Mouse (Mus musculus): ENCODE measurements around the gene Grid2. TPM values are rescaled to one million over a fixed set of nuclear protein-coding genes. Genes with fewer than 3 reads are reported as not detected.
"Not testable (repeated sequence)": the region's sequence is repeated elsewhere in the genome, so short reads cannot be mapped to it uniquely, and the experiment has no call there.

The Grid2 gene
- polyA plus RNA-seq, 1 experiment = 0.05 TPM

DNA sequence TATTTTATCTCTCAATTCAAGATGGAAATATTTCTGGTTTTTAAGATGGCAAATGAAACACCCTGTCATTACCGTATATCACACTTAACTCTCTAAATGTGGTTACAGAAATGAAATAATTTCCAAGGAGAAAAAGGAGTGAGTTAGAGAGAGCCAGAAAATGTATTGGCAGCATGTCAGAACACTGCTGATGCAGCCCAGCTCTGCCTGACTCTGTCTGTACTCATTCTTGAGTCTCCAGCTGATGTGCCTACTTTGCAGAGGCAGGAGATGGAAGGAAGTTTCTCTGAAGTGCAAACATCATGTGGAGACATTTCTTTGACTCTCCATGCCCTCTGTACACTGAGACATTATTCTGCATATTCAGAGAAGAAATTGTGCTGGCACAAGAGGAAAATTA, 226.5 kb downstream of the Grid2 start:
- H3K4me3 ChIP-seq (ENCODE audit: low read depth, low read length) = no peak overlapping the region
- H3K36me3 ChIP-seq (ENCODE audit: control insufficient read depth, insufficient read depth, low read length) = no peaks in the 10 kb centered on the region
- no peaks in the 10 kb centered on the region for H3K4me1 ChIP-seq (ENCODE audit: control insufficient read depth, insufficient read depth, insufficient read length, low read length)
- no peak overlapping the region for H3K27ac ChIP-seq (ENCODE audit: insufficient read depth, low read depth, low read length)
- TF ChIP-seq CTCF (IDR thresholded peaks at IDR 0.05; ENCODE audit: extremely low read depth, insufficient read length, insufficient replicate concordance, low read depth, low read length) (no peak), POLR2A (IDR thresholded peaks at IDR 0.05; ENCODE audit: low read depth, low read length) (no peak)
- 79% methylated on average over 1 of the region's 1 CpGs for WGBS
- no peaks in the 10 kb centered on the region for H3K27me3 ChIP-seq (ENCODE audit: control insufficient read depth, insufficient read depth, low read length)

DNA sequence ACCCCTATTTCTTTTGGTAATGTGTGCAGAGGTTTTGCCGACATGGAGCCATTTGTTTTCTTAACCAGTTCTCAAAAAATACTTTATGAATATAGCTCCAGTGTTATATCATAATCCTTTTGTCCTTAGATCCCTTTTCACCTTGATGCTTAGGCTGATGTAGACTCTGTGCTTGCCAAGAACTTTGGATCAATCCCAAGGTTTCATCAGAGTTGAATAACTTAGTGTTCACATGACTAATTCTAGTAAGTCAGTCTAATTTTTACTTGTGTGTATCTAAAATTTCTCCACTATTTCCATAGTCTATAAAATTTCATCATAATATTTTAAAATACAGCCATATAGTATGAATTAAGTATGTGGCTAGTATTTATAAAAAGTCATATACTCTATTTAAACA, 259.3 kb downstream of the Grid2 start:
- H3K27me3 ChIP-seq (ENCODE audit: control insufficient read depth, insufficient read depth, low read length) = no peaks in the 10 kb centered on the region
- no peaks in the 10 kb centered on the region for H3K4me1 ChIP-seq (ENCODE audit: control insufficient read depth, insufficient read depth, insufficient read length, low read length)
- no peak overlapping the region for H3K27ac ChIP-seq (ENCODE audit: insufficient read depth, low read depth, low read length)
- TF ChIP-seq CTCF (IDR thresholded peaks at IDR 0.05; ENCODE audit: extremely low read depth, insufficient read length, insufficient replicate concordance, low read depth, low read length) = no peak
- no peak overlapping the region for H3K4me3 ChIP-seq (ENCODE audit: low read depth, low read length)
- WGBS = 88% methylated on average over 1 of the region's 1 CpGs
- no peaks in the 10 kb centered on the region for H3K36me3 ChIP-seq (ENCODE audit: control insufficient read depth, insufficient read depth, low read length)

DNA sequence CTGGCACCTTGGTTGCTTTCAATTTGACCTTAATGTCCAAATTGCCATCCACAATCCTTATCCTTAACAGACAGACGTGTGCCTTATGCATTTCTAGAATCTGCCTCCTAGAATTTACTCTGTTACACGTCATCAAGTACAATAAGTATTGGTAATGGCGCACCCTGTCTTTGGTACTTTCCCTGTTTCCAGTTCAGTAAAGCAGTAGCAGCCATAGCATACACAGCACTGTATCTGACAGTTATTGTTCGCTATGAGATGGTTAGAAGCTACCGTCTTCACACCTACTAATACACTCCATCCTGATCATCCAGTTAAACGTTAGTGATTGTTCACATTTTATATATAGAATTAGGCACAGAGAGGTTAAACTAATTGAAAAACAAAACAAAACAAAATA, 260.3 kb downstream of the Grid2 start:
- Histone ChIP-seq H3K36me3 (ENCODE audit: control insufficient read depth, insufficient read depth, low read length) (no peaks in the 10 kb centered on the region), H3K27ac (ENCODE audit: insufficient read depth, low read depth, low read length) (no peak overlapping the region), H3K4me3 (ENCODE audit: low read depth, low read length) (no peak overlapping the region), H3K27me3 (ENCODE audit: control insufficient read depth, insufficient read depth, low read length) (no peaks in the 10 kb centered on the region), H3K4me1 (ENCODE audit: control insufficient read depth, insufficient read depth, insufficient read length, low read length) (no peaks in the 10 kb centered on the region)
- TF ChIP-seq POLR2A (IDR thresholded peaks at IDR 0.05; ENCODE audit: low read depth, low read length) = no peak
- no peak for TF ChIP-seq CTCF (IDR thresholded peaks at IDR 0.05; ENCODE audit: extremely low read depth, insufficient read length, insufficient replicate concordance, low read depth, low read length)
- WGBS = 78% methylated on average over 6 of the region's 6 CpGs

DNA sequence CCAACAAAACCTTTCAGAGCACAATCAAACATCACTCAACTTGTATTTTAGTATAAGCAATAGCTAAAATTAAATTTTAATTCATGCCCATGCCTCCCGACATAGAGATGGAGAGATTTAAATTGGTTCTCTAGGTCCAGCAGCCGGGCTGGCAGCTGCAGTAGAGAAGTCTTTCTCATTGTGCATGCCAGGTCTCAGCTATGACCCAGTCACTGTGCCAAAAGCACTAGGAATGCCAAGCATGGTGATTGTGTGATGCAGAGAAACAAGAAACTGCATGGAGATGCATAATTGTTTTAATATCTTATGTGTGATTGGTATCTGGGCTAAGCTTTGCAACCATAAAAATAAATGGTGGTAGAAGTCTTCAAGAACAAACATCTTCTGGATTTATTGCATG, 276.1 kb downstream of the Grid2 start:
- Histone ChIP-seq H3K27ac (ENCODE audit: insufficient read depth, low read depth, low read length) (no peak overlapping the region), H3K4me3 (ENCODE audit: low read depth, low read length) (no peak overlapping the region), H3K4me1 (ENCODE audit: control insufficient read depth, insufficient read depth, insufficient read length, low read length) (no peaks in the 10 kb centered on the region), H3K27me3 (ENCODE audit: control insufficient read depth, insufficient read depth, low read length) (no peaks in the 10 kb centered on the region), H3K36me3 (ENCODE audit: control insufficient read depth, insufficient read depth, low read length) (no peaks in the 10 kb centered on the region)
- WGBS = 71% methylated on average over 2 of the region's 2 CpGs
- TF ChIP-seq POLR2A (IDR thresholded peaks at IDR 0.05; ENCODE audit: low read depth, low read length) (no peak), CTCF (IDR thresholded peaks at IDR 0.05; ENCODE audit: extremely low read depth, insufficient read length, insufficient replicate concordance, low read depth, low read length) (no peak)

DNA sequence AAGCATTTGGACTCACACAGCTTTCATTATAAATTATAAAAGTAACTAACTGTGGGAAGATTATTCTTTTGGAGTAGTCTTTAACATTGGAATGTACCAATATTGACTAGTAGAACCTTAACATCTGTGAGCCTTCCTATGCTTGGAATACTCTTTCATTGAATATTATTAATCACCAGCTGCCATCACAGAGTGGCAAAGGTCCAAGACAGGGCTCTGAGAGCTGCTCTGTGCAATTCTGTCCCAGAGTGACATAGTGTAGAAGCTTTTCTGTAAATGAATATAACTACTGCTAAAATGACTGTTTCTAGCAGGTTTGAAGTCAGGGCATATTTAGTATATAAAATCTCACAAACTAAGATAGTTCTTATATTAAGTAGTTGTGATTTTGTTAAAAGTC, 277.2 kb downstream of the Grid2 start:
- Histone ChIP-seq H3K4me1 (ENCODE audit: control insufficient read depth, insufficient read depth, insufficient read length, low read length) (no peaks in the 10 kb centered on the region), H3K4me3 (ENCODE audit: low read depth, low read length) (no peak overlapping the region), H3K36me3 (ENCODE audit: control insufficient read depth, insufficient read depth, low read length) (no peaks in the 10 kb centered on the region), H3K27me3 (ENCODE audit: control insufficient read depth, insufficient read depth, low read length) (no peaks in the 10 kb centered on the region), H3K27ac (ENCODE audit: insufficient read depth, low read depth, low read length) (no peak overlapping the region)
- TF ChIP-seq CTCF (IDR thresholded peaks at IDR 0.05; ENCODE audit: extremely low read depth, insufficient read length, insufficient replicate concordance, low read depth, low read length) = no peak
- TF ChIP-seq POLR2A (IDR thresholded peaks at IDR 0.05; ENCODE audit: low read depth, low read length) = no peak

DNA sequence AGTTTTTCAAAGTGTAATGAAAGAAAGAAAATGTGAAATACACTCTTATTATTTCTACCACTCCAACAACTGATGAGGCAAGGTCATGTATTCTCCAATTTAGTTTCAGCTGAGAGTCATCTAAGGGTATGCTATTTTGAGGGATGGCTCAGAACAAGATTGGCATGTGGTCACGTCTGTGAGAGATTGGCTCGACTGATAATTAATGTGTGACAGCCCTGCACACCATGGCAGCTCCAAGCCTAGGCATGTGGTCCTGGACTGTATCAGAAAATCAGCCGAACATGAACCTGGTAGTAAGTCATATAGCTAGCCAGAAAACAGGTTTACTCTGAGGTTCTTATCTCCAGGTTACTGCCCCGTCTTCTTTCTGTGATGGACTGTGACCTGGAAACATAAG, 292.1 kb downstream of the Grid2 start:
- no peaks in the 10 kb centered on the region for H3K27me3 ChIP-seq (ENCODE audit: control insufficient read depth, insufficient read depth, low read length)
- H3K4me1 ChIP-seq (ENCODE audit: control insufficient read depth, insufficient read depth, insufficient read length, low read length) = no peaks in the 10 kb centered on the region
- no peaks in the 10 kb centered on the region for H3K36me3 ChIP-seq (ENCODE audit: control insufficient read depth, insufficient read depth, low read length)
- H3K4me3 ChIP-seq (ENCODE audit: low read depth, low read length) = no peak overlapping the region
- no peak overlapping the region for H3K27ac ChIP-seq (ENCODE audit: insufficient read depth, low read depth, low read length)
- no peak for TF ChIP-seq POLR2A (IDR thresholded peaks at IDR 0.05; ENCODE audit: low read depth, low read length)
- TF ChIP-seq CTCF (IDR thresholded peaks at IDR 0.05; ENCODE audit: extremely low read depth, insufficient read length, insufficient replicate concordance, low read depth, low read length) = no peak
- 63% methylated on average over 4 of the region's 4 CpGs for WGBS

DNA sequence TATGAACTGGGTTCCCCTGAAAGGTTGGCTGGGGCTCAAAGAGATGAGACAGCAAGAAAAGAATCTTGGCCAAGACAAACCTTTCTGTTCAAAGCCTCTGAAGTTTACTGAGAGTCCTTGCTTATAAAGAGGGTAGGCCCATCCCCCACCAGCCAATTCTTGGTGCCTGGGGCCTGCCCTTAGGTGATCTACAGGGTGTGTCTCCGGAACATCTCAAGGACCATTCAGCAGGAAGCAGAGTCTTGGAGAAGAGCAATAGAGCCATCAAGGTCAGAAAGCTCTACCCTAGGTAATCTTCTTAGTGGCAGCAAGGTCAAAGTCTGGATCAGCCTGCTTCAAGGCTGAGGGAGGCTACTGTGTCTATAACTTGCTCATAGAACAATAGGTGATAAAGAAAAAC, 313.1 kb downstream of the Grid2 start:
- H3K27me3 ChIP-seq (ENCODE audit: control insufficient read depth, insufficient read depth, low read length); H3K4me1 ChIP-seq (ENCODE audit: control insufficient read depth, insufficient read depth, insufficient read length, low read length); H3K27ac ChIP-seq (ENCODE audit: insufficient read depth, low read depth, low read length); H3K4me3 ChIP-seq (ENCODE audit: low read depth, low read length); H3K36me3 ChIP-seq (ENCODE audit: control insufficient read depth, insufficient read depth, low read length): not testable (repeated sequence)
- WGBS = 87% methylated on average over 1 of the region's 1 CpGs

DNA sequence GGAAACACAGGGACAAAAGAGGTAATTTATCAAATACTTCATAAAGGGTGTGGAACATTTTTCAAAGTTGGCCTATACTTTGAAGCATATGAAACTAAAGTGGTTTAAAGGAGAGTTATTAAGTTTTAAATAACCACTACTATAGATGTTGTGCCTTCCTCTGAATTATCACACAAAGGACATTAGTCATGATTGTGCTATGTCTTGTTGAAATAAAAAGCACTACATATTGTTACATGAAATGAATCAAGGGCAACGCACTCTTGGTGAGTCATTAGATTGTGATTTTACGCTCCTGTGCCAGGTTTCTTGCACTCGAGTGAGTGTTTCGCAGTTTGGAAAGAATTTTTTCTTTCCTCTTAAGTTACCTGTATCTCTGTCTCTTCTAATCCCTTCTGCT, 335.0 kb downstream of the Grid2 start:
- Histone ChIP-seq H3K36me3 (ENCODE audit: control insufficient read depth, insufficient read depth, low read length) (no peaks in the 10 kb centered on the region), H3K27ac (ENCODE audit: insufficient read depth, low read depth, low read length) (no peak overlapping the region), H3K4me3 (ENCODE audit: low read depth, low read length) (no peak overlapping the region), H3K27me3 (ENCODE audit: control insufficient read depth, insufficient read depth, low read length) (no peaks in the 10 kb centered on the region), H3K4me1 (ENCODE audit: control insufficient read depth, insufficient read depth, insufficient read length, low read length) (no peaks in the 10 kb centered on the region)
- WGBS = 86% methylated on average over 4 of the region's 4 CpGs
- TF ChIP-seq CTCF (IDR thresholded peaks at IDR 0.05; ENCODE audit: extremely low read depth, insufficient read length, insufficient replicate concordance, low read depth, low read length) = no peak
- TF ChIP-seq POLR2A (IDR thresholded peaks at IDR 0.05; ENCODE audit: low read depth, low read length) = no peak
